Comparison of ENCODE assay signal across 17 mouse cellular contexts in genomic region chr1:62774288-62775218, GRCm38 (mm10).
A peak's percentile ranks its signal among the peaks of the same experiment; 100 is the strongest.
DNase-seq lines count a peak whose midpoint lies in the region; ATAC-seq and TF ChIP-seq lines count a peak whose summit lies in the region.
"Had no signal": no experiment of that assay in that cellular context is flagged by ENCODE, and none has a peak within 500 bp of the region (broad histone marks: within the 10 kb centered on the region; RNA-seq: fewer than 3 reads in every experiment).

No protein-coding gene starts in this region.

- H3K4me3 ChIP-seq in hindbrain, postnatal 0 days (ENCODE audit: low read length): no peak overlapping the region
- no peak overlapping the region for H3K4me3 ChIP-seq in hindbrain, embryonic 16.5 days (ENCODE audit: low read length)
- H3K4me3 ChIP-seq in CH12.LX (replicated peaks in 1 of 3; ENCODE audit: low read depth in 2 of 3, low read length in 2 of 3, poor library complexity in 1 of 3): no peak overlapping the region
- H3K4me3 ChIP-seq: embryonic facial prominence, embryonic 13.5 days; forebrain, embryonic 12.5 days; limb, embryonic 10.5 days; midbrain, embryonic 12.5 days had no signal

- peak; percentile 27; the same call in 1 of the 2 replicates for TF ChIP-seq CTCF in hindbrain, postnatal 0 days (IDR thresholded peaks at IDR 0.05; ENCODE audit: low read depth)
- TF ChIP-seq CTCF in CH12.LX (conservative IDR thresholded peaks at IDR 0.05 in 1 of 2, IDR thresholded peaks at IDR 0.05 in 1 of 2; ENCODE audit: low read depth in 2 of 2, low read length in 2 of 2): peak in 1 of 2 experiments; percentile 51; a peak in 2 of 4 replicates

- dilution Hi-C loops in CH12.LX (cut with MboI; ENCODE audit: extremely low pct_ligation_motif_present, extremely low pct_unique_long_range_greater_than_20kb, low sequenced_read_pairs): no loop called here

- in situ Hi-C loops in CH12.LX (cut with MboI; ENCODE audit: low pct_ligation_motif_present, low pct_unique_long_range_greater_than_20kb, low sequenced_read_pairs): no loop called here

- WGBS in hindbrain, postnatal 0 days: 51% methylated on average over 11 of the region's 11 CpGs
- WGBS in hindbrain, embryonic 16.5 days: 55% methylated on average over 11 of the region's 11 CpGs

- TF ChIP-seq EP300 in CH12.LX (IDR thresholded peaks at IDR 0.05; ENCODE audit: low read length): peak; percentile 54

- H3K4me1 ChIP-seq in hindbrain, postnatal 0 days (ENCODE audit: insufficient read depth, low read length): peaks cover 2% of the 10 kb centered on the region; the same call in 1 of the 2 replicates
- H3K4me1 ChIP-seq in hindbrain, embryonic 16.5 days (ENCODE audit: control insufficient read depth, insufficient read depth, low read depth, low read length): peaks cover 5% of the 10 kb centered on the region
- H3K4me1 ChIP-seq in CH12.LX (ENCODE audit: control insufficient read depth in 1 of 2, insufficient read depth in 2 of 2): peaks cover 9 to 49% of the 10 kb centered on the region in 2 experiments

- H3K27me3 ChIP-seq in hindbrain, postnatal 0 days (ENCODE audit: insufficient read depth, low read length): no peaks in the 10 kb centered on the region
- no peaks in the 10 kb centered on the region for H3K27me3 ChIP-seq in hindbrain, embryonic 16.5 days (replicated peaks; ENCODE audit: control insufficient read depth, insufficient read depth, low read length)
- no peaks in the 10 kb centered on the region for H3K27me3 ChIP-seq in CH12.LX (replicated peaks)
- H3K27me3 ChIP-seq: embryonic facial prominence, embryonic 13.5 days had no signal

- H3K27ac ChIP-seq in hindbrain, postnatal 0 days: no peak overlapping the region
- H3K27ac ChIP-seq in hindbrain, embryonic 16.5 days (ENCODE audit: low read depth, low read length): no peak overlapping the region
- H3K27ac ChIP-seq in CH12.LX (ENCODE audit: insufficient read depth, low read depth): peak overlapping the region; percentile 18; the same call in 1 of the 2 replicates
- H3K27ac ChIP-seq: embryonic facial prominence, embryonic 13.5 days; forebrain, embryonic 12.5 days; midbrain, embryonic 12.5 days had no signal

- ATAC-seq in hindbrain, postnatal 0 days: 0 out of 2 replicates have a peak, but pooled peaks have one; percentile 36
- no peak for ATAC-seq in hindbrain, embryonic 16.5 days
- peak; percentile 52 for ATAC-seq in granulocyte monocyte progenitor cell, adult 5-6 weeks (replicated peaks; ENCODE audit: poor library complexity, severe bottlenecking)
- ATAC-seq: activated CD4-positive, CD25-positive, alpha-beta regulatory T cell, adult 4 months had no signal

- no peaks in the 10 kb centered on the region for H3K36me3 ChIP-seq in hindbrain, postnatal 0 days (ENCODE audit: insufficient read depth, low read length)
- peaks cover 4% of the 10 kb centered on the region; the same call in 1 of the 2 replicates for H3K36me3 ChIP-seq in hindbrain, embryonic 16.5 days (ENCODE audit: control insufficient read depth, insufficient read depth, low read length)
- H3K36me3 ChIP-seq in CH12.LX (replicated peaks in 1 of 2; ENCODE audit: control insufficient read depth in 1 of 2, insufficient read depth in 1 of 2, low read length in 1 of 2): peaks cover 18 to 65% of the 10 kb centered on the region in 2 experiments
- H3K36me3 ChIP-seq: forebrain, embryonic 12.5 days; midbrain, embryonic 12.5 days had no signal

- no peak overlapping the region for H3K4me2 ChIP-seq in hindbrain, postnatal 0 days (ENCODE audit: low read depth, low read length)
- H3K4me2 ChIP-seq in hindbrain, embryonic 16.5 days (ENCODE audit: low read length): no peak overlapping the region
- H3K4me2 ChIP-seq in CH12.LX (ENCODE audit: insufficient read depth, low read depth, poor library complexity, severe bottlenecking): no peak overlapping the region; the same call in 1 of the 2 replicates
- H3K4me2 ChIP-seq: embryonic facial prominence, embryonic 13.5 days; forebrain, embryonic 12.5 days; midbrain, embryonic 12.5 days had no signal

- no peak overlapping the region for H3K9ac ChIP-seq in hindbrain, postnatal 0 days (replicated peaks; ENCODE audit: low read length)
- H3K9ac ChIP-seq in hindbrain, embryonic 16.5 days (ENCODE audit: low read depth, low read length): no peak overlapping the region
- H3K9ac ChIP-seq in CH12.LX (ENCODE audit: insufficient read depth, low read depth): 0 out of 2 replicates have a peak overlapping the region, but pooled peaks have one; percentile 4
- H3K9ac ChIP-seq: embryonic facial prominence, embryonic 13.5 days; forebrain, embryonic 12.5 days; midbrain, embryonic 12.5 days had no signal

- DNase-seq in hindbrain, postnatal 0 days (ENCODE audit: low spot score): no peak
- DNase-seq in CH12.LX (ENCODE audit: extremely low read depth): peak; percentile 79
- DNase-seq in Muller cell, postnatal 12 days (ENCODE audit: inconsistent ontology term): peak; percentile 64
- DNase-seq in layer of hippocampus, adult 9-10 months (ENCODE audit: low spot score): no peak
- DNase-seq in right cerebral cortex, postnatal 14 days: no peak
- DNase-seq in kidney, postnatal 10 days: no peak
- DNase-seq: cerebellum, postnatal 14 days; gastrocnemius, postnatal 10 days; kidney, adult 8-10 months; lung, adult 2 months had no signal

- TF ChIP-seq POLR2A in CH12.LX (IDR thresholded peaks at IDR 0.05; ENCODE audit: low read depth, low read length): no peak

- peak; percentile 5 for TF ChIP-seq RAD21 in CH12.LX (IDR thresholded peaks at IDR 0.05; ENCODE audit: low read depth, low read length)

- no peaks in the 10 kb centered on the region for H3K9me3 ChIP-seq in hindbrain, postnatal 0 days (ENCODE audit: low read length)
- H3K9me3 ChIP-seq in hindbrain, embryonic 16.5 days (ENCODE audit: control insufficient read depth, low read length): no peaks in the 10 kb centered on the region
- no peaks in the 10 kb centered on the region for H3K9me3 ChIP-seq in CH12.LX (replicated peaks; ENCODE audit: low read length)
- H3K9me3 ChIP-seq: embryonic facial prominence, embryonic 13.5 days; forebrain, embryonic 12.5 days; limb, embryonic 10.5 days; midbrain, embryonic 12.5 days had no signal

- no peaks in the 10 kb centered on the region for H3K79me2 ChIP-seq in CH12.LX (replicated peaks; ENCODE audit: control insufficient read depth, extremely low read depth, insufficient read depth, poor library complexity, severe bottlenecking)

TF ChIP-seq in CH12.LX, 34 proteins besides CTCF, POLR2A, EP300 and RAD21:
- TF ChIP-seq GABPA (IDR thresholded peaks at IDR 0.05; ENCODE audit: insufficient replicate concordance, low read depth, low read length) (no peak), ZKSCAN1 (IDR thresholded peaks at IDR 0.05; ENCODE audit: borderline replicate concordance, low read depth, low read length) (no peak), CHD2 (IDR thresholded peaks at IDR 0.05; ENCODE audit: low read length) (no peak), ZNF384 (IDR thresholded peaks at IDR 0.05; ENCODE audit: low read depth, low read length) (peak; percentile 91), BHLHE40 (IDR thresholded peaks at IDR 0.05; ENCODE audit: low read depth, low read length) (peak; percentile 53), NELFE (IDR thresholded peaks at IDR 0.05; ENCODE audit: low read depth, low read length) (no peak), MAZ (IDR thresholded peaks at IDR 0.05; ENCODE audit: low read depth, low read length) (no peak; the same call in 1 of the 2 replicates), UBTF (IDR thresholded peaks at IDR 0.05; ENCODE audit: low read depth, low read length) (no peak), HCFC1 (IDR thresholded peaks at IDR 0.05; ENCODE audit: low read depth, low read length) (no peak), MEF2A (IDR thresholded peaks at IDR 0.05; ENCODE audit: borderline replicate concordance, low read depth, low read length) (peak; percentile 79; the same call in 1 of the 2 replicates), TCF12 (IDR thresholded peaks at IDR 0.05; ENCODE audit: low read depth, low read length) (0 out of 2 replicates have a peak, but pooled peaks have one; percentile 17), ETS1 (conservative IDR thresholded peaks at IDR 0.05; ENCODE audit: low read depth, low read length) (peak; percentile 92), SMC3 (IDR thresholded peaks at IDR 0.05; ENCODE audit: low read depth, low read length) (peak; percentile 41; the same call in 1 of the 2 replicates), MAX (IDR thresholded peaks at IDR 0.05; ENCODE audit: low read length) (no peak), RCOR1 (conservative IDR thresholded peaks at IDR 0.05; ENCODE audit: low read depth, low read length) (no peak), IRF4 (IDR thresholded peaks at IDR 0.05; ENCODE audit: low read depth, low read length) (peak; percentile 47; the same call in 1 of the 2 replicates), SIN3A (IDR thresholded peaks at IDR 0.05; ENCODE audit: low read length) (0 out of 2 replicates have a peak, but pooled peaks have one; percentile 24), USF2 (conservative IDR thresholded peaks at IDR 0.05; ENCODE audit: low read depth, low read length) (no peak), E2F4 (IDR thresholded peaks at IDR 0.05; ENCODE audit: insufficient replicate concordance, low read depth, low read length) (no peak)

Comparison
In these comparisons a context has a peak if more than half of its experiments do, and no peak if none do; other contexts are left out.
1. DNase-seq: peak in CH12.LX (single experiment) and Muller cell, postnatal 12 days (single experiment); none in hindbrain, postnatal 0 days (single experiment), layer of hippocampus, adult 9-10 months (single experiment), right cerebral cortex, postnatal 14 days (single experiment) and kidney, postnatal 10 days (single experiment).